Mouse (Mus musculus) heart, adult 2 months (tissue): ENCODE results near the gene Cks1b. TPM values are rescaled to one million over a fixed set of nuclear protein-coding genes. Genes with fewer than 3 reads are reported as not detected.
"Not testable (repeated sequence)": the region's sequence is repeated elsewhere in the genome, so short reads cannot be mapped to it uniquely, and the experiment has no call there.

Experiments used
- DNase-seq, 2 experiments: peaks; one replicate each; pipeline ENCODE4 v3.0.0; 2021
- H3K27ac ChIP-seq: fragments of 200-600 bp; 2 replicates; pipeline ENCODE4 v1.8.1; 2022
- H3K27me3 ChIP-seq: fragments of 200-500 bp; 2 replicates; pipeline ENCODE4 v1.6.1; 2012; ENCODE audit warnings: mild to moderate bottlenecking, low read length, inconsistent platforms, mixed read lengths; ENCODE audit not compliant: control insufficient read depth, insufficient read depth
- H3K36me3 ChIP-seq: fragments of 200-500 bp; 2 replicates; pipeline ENCODE4 v1.6.1; 2012; ENCODE audit warnings: low read length, inconsistent platforms; ENCODE audit not compliant: control insufficient read depth, insufficient read depth
- H3K4me1 ChIP-seq: fragments of 200-500 bp; 2 replicates; pipeline ENCODE4 v1.6.1; 2011; ENCODE audit warnings: low read length; ENCODE audit not compliant: control insufficient read depth, insufficient read depth
- H3K4me3 ChIP-seq: fragments of 200-600 bp; 2 replicates; pipeline ENCODE4 v1.8.1; 2022
- H3K79me2 ChIP-seq: fragments of 200-500 bp; replicated peaks from 2 replicates; pipeline ENCODE4 v1.6.1; 2012; ENCODE audit warnings: mild to moderate bottlenecking, inconsistent platforms, low read length, moderate library complexity, mixed read lengths; ENCODE audit not compliant: control insufficient read depth, insufficient read depth
- H3K9ac ChIP-seq: fragments of 200-500 bp; 2 replicates; pipeline ENCODE4 v1.6.1; 2012; ENCODE audit warnings: low read depth, mild to moderate bottlenecking, control low read depth, inconsistent platforms, low read length, mixed read lengths
- CTCF ChIP-seq: fragments of 200-600 bp; IDR thresholded peaks from 2 replicates; pipeline ENCODE4 v1.8.1; 2022; ENCODE audit warnings: antibody characterized with exemption, mild to moderate bottlenecking, moderate library complexity
- EP300 ChIP-seq: fragments of 200-500 bp; IDR thresholded peaks from 2 replicates; pipeline ENCODE4 v1.6.1; 2011; ENCODE audit warnings: low read depth, low read length, control low read depth; ENCODE audit not compliant: insufficient read depth
- POLR2A ChIP-seq: fragments of 200-500 bp; IDR thresholded peaks from 2 replicates; pipeline ENCODE4 v1.6.1; 2011; ENCODE audit warnings: mild to moderate bottlenecking, low read depth, low read length, control low read depth; ENCODE audit not compliant: insufficient read depth
- WGBS: fragments of 180-500 bp; shearing (Covaris S2); methylation state at CpG from one replicate; pipeline ENCODE4 v1.1.7; 2018; 5-methylcytosine and 5-hydroxymethylcytosine counted together
- intact Hi-C: fragments of 180-260 bp; cut with DNase I; formaldehyde crosslinking; loops from one replicate; pipeline ENCODE4 v1.15.1; 2025
- polyA plus RNA-seq: library from polyadenylated mRNA; depleted of rRNA; stranded (reverse); fragments of >200 nt; gene quantifications from 2 replicates; pipeline ENCODE4 v1.2.3, GENCODE M21; 2012
- total RNA-seq, 2 experiments: library from RNA; stranded (reverse); gene quantifications; 2 replicates each; pipeline ENCODE4 v1.2.3; 2021

Gene Cks1b
- total and polyA plus RNA-seq, 3 experiments: 3.3 to 9.0 (median 3.5) TPM

DNA sequence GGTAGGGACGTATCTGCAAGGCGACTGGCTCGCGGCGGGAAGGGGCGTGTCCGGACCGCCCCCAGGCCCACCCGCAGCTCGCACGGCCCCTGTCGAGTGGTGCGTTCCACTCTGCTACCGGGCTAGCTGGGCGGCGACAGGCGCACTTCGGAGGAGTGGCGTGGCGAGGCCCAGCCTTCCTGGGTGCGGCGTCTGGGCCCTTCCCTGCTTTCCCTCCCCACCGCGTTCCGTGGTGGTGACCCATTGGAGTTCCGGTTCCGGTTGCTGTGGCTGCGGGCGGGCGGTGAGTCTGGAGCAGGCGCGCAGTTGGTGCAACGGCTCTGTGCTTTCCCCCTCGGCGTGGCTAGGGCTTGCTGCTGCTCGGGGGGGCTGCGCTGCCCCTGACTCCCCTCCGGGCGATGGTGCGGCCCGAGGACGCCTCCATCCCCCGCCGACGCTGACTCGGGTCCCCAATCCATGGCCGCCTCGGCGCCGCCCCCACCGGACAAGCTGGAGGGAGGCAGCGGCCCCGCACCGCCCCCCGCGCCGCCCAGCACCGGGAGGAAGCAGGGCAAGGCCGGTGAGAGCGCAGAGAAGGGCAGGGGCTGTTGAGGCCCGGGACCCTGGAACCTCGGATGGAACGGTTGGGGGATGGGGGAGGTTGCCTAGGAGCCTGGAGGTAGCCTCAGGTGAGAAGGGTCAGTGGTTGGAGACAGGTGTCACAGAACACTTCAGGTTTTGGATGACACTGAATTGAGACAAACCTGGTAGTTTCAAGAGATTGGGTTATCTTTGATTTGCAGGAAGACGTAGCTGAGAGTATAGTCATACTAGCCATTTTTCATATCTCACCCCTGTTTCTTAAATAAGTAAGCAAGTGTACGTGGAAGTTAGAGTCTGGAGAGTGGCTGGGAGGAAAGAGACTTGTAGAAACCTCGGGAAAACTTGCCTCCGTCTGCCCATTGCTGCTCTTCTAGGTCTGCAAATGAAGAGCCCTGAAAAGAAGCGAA lies 12.3 kb upstream of the Cks1b start, which contains the start of gene Pygo2:
TSS of gene Pygo2 (plus strand) at position 44 of the 989 bp plus-strand sequence.
- Histone ChIP-seq H3K36me3 (peaks cover 3% of the 10 kb centered on the region; the same call in 1 of the 2 replicates), H3K79me2 (peaks cover 2% of the 10 kb centered on the region; the same call in 1 of the 2 replicates), H3K4me3 (peak within 1 kb of the TSS; percentile 95), H3K9ac (peak within 1 kb of the TSS; percentile 96), H3K4me1 (no peaks in the 10 kb centered on the region), H3K27ac (peak within 1 kb of the TSS; percentile 85), H3K27me3 (no peaks in the 10 kb centered on the region)
- no peak; the same call in 1 of the 2 replicates for TF ChIP-seq CTCF
- peak; percentile 84 for TF ChIP-seq POLR2A
- peak; percentile 75; the same call in 1 of the 2 replicates for TF ChIP-seq EP300
- peak; percentile 95 to 98 for DNase-seq
- intact Hi-C loops: loop anchor here (1.0 to 2.0 kb wide), 2 partner anchors 28 to 35 kb away; no protein-coding TSS in a partner anchor
- 2% methylated on average over 68 of the region's 68 CpGs for WGBS

DNA sequence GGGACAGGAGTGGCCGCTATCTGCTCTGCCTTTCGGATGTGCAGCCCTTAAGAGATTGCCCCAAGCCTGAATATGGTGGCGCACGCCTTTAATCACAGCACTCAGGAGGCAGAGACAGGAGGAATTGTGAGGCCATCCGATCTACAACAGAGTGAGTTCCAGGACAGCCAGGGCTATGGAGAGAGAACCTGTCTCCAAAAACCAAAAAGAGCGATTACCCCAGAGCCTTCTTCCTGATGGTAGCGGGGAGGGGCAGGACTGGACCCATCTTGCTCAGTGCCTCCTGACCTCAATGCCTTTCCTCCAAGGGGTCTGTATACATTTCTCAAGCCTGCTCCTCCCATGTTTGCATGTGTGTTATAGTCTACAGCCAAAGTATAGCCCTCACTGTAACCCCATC lies 10.8 kb upstream of the Cks1b start:
- H3K79me2 ChIP-seq, H3K36me3 ChIP-seq, H3K4me3 ChIP-seq, DNase-seq, H3K27ac ChIP-seq, H3K27me3 ChIP-seq, H3K9ac ChIP-seq, H3K4me1 ChIP-seq, intact Hi-C loops: not testable (repeated sequence)
- 90% methylated on average over 7 of the region's 7 CpGs for WGBS

DNA sequence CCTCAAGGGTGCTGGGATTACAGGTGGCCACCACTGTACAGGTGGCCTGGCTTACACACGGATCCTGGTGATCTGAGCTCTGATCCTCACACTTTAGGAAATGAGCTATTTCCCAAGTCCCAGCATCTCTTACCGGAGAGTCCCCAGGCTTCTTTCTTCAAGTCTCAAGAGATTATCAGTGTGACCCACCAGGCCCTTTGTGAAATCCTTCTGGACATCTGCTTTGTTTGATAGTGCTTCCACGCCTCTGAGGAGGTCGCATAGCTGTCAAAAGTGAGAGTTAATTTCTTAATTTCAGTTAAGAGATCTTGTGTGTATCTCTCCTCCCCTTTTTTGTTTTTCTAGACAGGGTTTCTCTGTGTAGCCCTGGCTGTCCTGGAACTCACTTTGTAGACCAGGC lies 7.7 kb upstream of the Cks1b start:
- Histone ChIP-seq H3K79me2 (0 out of 2 replicates have a peak, but pooled peaks cover 2% of the 10 kb centered on the region), H3K27me3 (no peaks in the 10 kb centered on the region), H3K4me3 (no peak overlapping the region), H3K9ac (no peak overlapping the region), H3K27ac (no peak overlapping the region), H3K4me1 (peaks cover 2% of the 10 kb centered on the region), H3K36me3 (no peaks in the 10 kb centered on the region)
- intact Hi-C loops: no loop called here
- TF ChIP-seq EP300 (no peak), POLR2A (no peak)
- DNase-seq: no peak
- 84% methylated on average over 4 of the region's 4 CpGs for WGBS

DNA sequence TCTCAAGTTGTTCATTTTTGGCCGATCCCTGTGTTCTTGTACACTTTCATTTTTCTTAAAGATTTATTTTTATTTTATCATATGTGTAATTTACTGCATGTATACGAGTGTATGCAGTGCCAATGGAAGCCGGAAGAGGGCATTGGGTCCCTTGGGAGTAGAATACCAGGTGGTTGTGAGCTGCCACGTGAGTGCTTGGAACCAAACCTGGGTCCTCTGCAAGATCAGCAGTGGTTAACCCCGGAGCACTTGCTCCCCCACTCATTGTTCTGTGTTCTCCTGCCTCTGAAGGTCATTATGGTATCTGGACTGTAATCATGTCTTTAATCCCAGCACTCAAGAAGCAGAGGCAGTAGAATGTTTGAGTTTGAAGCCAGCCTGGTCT lies 7.0 kb upstream of the Cks1b start:
- H3K27me3 ChIP-seq: no peaks in the 10 kb centered on the region
- no peaks in the 10 kb centered on the region for H3K79me2 ChIP-seq
- no peak for TF ChIP-seq CTCF
- TF ChIP-seq POLR2A: no peak
- TF ChIP-seq EP300: no peak
- no peak overlapping the region for H3K27ac ChIP-seq
- 64% methylated on average over 5 of the region's 5 CpGs for WGBS
- H3K4me1 ChIP-seq: peaks cover 4% of the 10 kb centered on the region
- no peak overlapping the region for H3K4me3 ChIP-seq
- DNase-seq: no peak
- intact Hi-C loops: no loop called here
- no peak overlapping the region for H3K9ac ChIP-seq
- H3K36me3 ChIP-seq: no peaks in the 10 kb centered on the region

DNA sequence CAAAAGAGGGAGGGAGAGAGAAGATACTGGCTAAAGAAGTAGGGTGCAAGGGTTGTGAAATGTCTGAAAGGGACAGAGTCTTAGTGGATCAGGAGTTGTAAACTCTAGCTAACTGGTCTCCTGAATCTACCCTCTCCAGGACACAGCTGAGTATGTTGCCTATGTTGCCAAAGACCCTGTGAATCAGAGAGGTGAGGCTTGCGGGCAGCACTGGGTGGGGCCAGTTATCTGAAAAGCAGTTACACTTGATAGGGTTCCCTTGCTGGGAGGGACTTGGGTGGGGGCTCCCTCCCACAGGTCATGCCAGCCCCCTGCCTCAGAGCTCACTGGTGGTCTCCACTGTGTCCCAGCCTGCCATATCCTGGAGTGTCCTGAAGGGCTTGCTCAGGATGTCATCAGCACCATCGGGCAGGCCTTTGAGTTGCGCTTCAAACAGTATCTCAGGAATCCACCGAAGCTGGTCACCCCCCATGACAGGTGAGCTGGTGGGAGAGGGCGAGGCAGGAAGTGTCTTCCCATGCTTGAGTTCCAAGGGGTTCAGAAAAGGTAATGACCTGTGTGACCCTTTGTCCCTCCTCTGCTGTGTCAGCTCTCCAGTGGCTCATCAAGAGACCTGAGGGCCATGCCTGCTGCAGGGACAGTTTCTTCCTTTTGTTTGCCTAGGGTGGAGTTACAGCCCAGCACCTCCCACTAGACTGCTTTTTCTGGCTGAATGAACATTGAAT lies 6.4 kb upstream of the Cks1b start:
- H3K4me3 ChIP-seq: no peak overlapping the region
- H3K9ac ChIP-seq: no peak overlapping the region
- H3K27ac ChIP-seq: no peak overlapping the region
- H3K79me2 ChIP-seq: no peaks in the 10 kb centered on the region; the same call in 1 of the 2 replicates
- intact Hi-C loops: no loop called here
- H3K4me1 ChIP-seq: peaks cover 6% of the 10 kb centered on the region
- DNase-seq: no peak
- no peaks in the 10 kb centered on the region for H3K36me3 ChIP-seq
- H3K27me3 ChIP-seq: no peaks in the 10 kb centered on the region
- 83% methylated on average over 5 of the region's 5 CpGs for WGBS
- TF ChIP-seq CTCF: no peak
